Mouse (Mus musculus): ENCODE results near the gene Cryab.

Cryab gene

DNA sequence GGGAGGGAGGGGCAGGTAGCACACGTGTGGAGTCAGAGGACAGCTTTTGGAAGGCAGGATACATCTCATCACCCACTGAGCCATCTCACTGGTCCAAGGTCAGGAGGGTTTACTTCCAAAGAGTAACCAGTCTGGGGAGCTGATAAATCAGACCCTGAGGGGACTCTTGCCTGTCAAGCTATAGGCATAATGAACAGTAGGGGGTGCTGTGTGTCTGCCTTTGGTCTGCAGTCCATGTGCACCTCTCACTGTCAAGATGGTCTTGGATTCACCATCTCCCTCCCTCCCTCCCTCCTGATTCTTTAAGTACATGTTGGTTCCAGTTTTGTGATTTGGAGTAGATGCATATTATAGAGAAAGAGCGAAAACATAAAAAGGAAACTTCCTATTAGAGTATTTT lies 49.9 kb downstream of the Cryab start:
- DNase-seq = peak; percentile 26

DNA sequence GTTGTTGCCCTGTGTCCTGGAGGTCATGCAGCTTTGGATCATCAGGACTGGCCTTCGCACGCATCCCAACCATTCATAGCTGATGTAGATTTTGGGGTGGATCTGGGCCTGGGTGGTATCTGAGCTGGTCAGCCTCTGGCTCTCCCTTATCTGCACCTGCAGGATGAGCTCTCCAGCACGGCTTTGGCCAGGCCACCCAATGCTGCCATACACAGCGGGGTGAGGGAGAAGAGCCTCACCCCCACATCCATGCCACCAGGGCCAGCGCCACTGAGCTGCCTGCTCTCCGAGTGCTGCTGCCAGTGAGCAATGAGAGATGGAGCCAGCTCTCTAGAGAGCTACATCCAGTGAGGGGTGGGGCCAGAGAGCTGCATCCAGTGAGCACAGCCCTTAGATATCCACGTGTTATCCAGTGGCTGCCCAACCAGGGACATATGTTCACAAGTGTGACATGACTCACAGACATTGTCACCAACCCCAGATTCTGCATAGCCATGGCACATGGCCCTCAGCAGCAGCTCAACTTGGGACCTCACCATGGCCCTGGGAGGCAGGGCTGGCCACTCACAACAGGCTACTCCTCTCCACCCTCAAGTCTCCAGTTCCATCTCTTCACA lies 52.0 kb downstream of the Cryab start:
- no peak for DNase-seq

Measured in layer of hippocampus, adult 9-11 months (tissue).